Mouse (Mus musculus) ovary, adult 2 months (tissue): ENCODE measurements around the gene Mdfi. TPM values are rescaled to one million over a fixed set of nuclear protein-coding genes. Genes with fewer than 3 reads are reported as not detected.

Experiments used
- polyA plus RNA-seq: library from polyadenylated mRNA; depleted of rRNA; stranded (reverse); fragments of >200 nt; gene quantifications from 2 replicates; pipeline ENCODE4 v1.2.3, GENCODE M21; 2012; rRNA removed

Gene Mdfi
- polyA plus RNA-seq, result 230 and 241 TPM in 2 replicates

DNA sequence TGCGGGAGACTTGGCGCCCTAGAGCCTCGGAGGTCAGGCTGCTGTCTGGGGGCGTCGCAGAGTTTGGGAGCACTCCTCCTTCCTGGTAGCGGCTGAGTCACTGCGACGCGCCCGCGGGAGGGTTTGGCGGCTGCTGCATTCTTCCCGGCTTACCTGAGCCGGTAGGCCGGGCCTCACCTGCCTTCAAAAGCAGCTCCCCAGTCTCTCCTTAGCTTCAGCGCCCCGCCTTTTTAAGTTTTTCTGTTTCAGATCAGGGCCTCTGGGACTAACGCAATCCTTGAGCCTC, at the start of gene Mdfi:
Mdfi (minus strand) TSS at position 210 of the 286 bp plus-strand sequence.

Other genes starting within 250 kb of the Mdfi start
- 11.1 and 13.3 TPM in 2 replicates for gene Bysl, start 223.2 kb downstream of the Mdfi start, polyA plus RNA-seq
- gene Med20, start 223.1 kb downstream of the Mdfi start, polyA plus RNA-seq, result 23.6 and 26.8 TPM in 2 replicates
- 3.6 and 4.8 TPM in 2 replicates for gene Gm20517, start 223.1 kb downstream of the Mdfi start, polyA plus RNA-seq
- 6.9 and 7.4 TPM in 2 replicates for gene Usp49, start 204.0 kb downstream of the Mdfi start, polyA plus RNA-seq
- gene Tomm6, start 146.3 kb downstream of the Mdfi start, polyA plus RNA-seq, result 63.6 and 92.2 TPM in 2 replicates
- 32.2 and 34.0 TPM in 2 replicates for gene Frs3, start 145.7 kb downstream of the Mdfi start, polyA plus RNA-seq
- 2.0 and 2.6 TPM in 2 replicates for gene Gm21981, start 140.2 kb downstream of the Mdfi start, polyA plus RNA-seq
- gene Prickle4, start 140.0 kb downstream of the Mdfi start, polyA plus RNA-seq, result 3.2 and 7.1 TPM in 2 replicates
- gene Pgc, start 107.8 kb downstream of the Mdfi start, polyA plus RNA-seq, result 3.9 and 23.2 TPM in 2 replicates
- gene Tfeb, start 97.7 kb downstream of the Mdfi start, polyA plus RNA-seq, result 48.5 and 55.0 TPM in 2 replicates
- gene Foxp4, start 90.0 kb upstream of the Mdfi start, polyA plus RNA-seq, result 164 and 199 TPM in 2 replicates
- not detected in 2 replicates for gene 1700122O11Rik, start 203.6 kb upstream of the Mdfi start, polyA plus RNA-seq